Mouse (Mus musculus): ENCODE data around the gene Gm10488.
"Not testable (repeated sequence)": the region's sequence is repeated elsewhere in the genome, so short reads cannot be mapped to it uniquely, and the experiment has no call there.

Gm10488 gene

GRCm38 (mm10) chrX:29976014-29976413 lies at the start of gene Gm10488:
Gene Gm10488 (plus strand): TSS chrX:29976314.
- not testable (repeated sequence) for DNase-seq (ENCODE audit: low spot score in 2 of 2)

Measured in frontal cortex, postnatal 14 days (tissue).